Mouse (Mus musculus) MEL (cell line): ENCODE measurements around the gene Bphl.

Experiments
- CHD2 ChIP-seq: IDR thresholded peaks from 2 replicates; pipeline ENCODE4 v1.6.1; 2011; ENCODE audit warnings: low read length, improper control_type of control experiment
- CTCF ChIP-seq, 3 experiments: IDR thresholded peaks in 2 of 3; conservative IDR thresholded peaks in 1 of 3; 2 replicates each; pipeline ENCODE4 v1.5.1; 2011 to 2012; ENCODE audit warnings: low read length in 3 of 3, low read depth in 2 of 3, mild to moderate bottlenecking in 2 of 3, improper control_type of control experiment in 1 of 3, inconsistent platforms in 1 of 3, mixed read lengths in 1 of 3, moderate library complexity in 1 of 3; ENCODE audit not compliant: control insufficient read depth in 1 of 3, insufficient read depth in 1 of 3, poor library complexity in 1 of 3, severe bottlenecking in 1 of 3
- ELF1 ChIP-seq: IDR thresholded peaks from 2 replicates; pipeline ENCODE4 v1.6.1; 2014; ENCODE audit warnings: low read depth, mild to moderate bottlenecking, inconsistent platforms, low read length, improper control_type of control experiment, moderate library complexity
- EP300 ChIP-seq, 2 experiments: IDR thresholded peaks; 2 replicates each; pipeline ENCODE4 v1.6.1; 2011; ENCODE audit warnings: improper control_type of control experiment in 2 of 2, low read length in 2 of 2, low read depth in 1 of 2, mild to moderate bottlenecking in 1 of 2
- MAFK ChIP-seq: IDR thresholded peaks from 2 replicates; pipeline ENCODE4 v1.6.1; 2011; ENCODE audit warnings: low read depth, mild to moderate bottlenecking, low read length, improper control_type of control experiment, borderline replicate concordance
- POLR2A ChIP-seq, 2 experiments: IDR thresholded peaks; 2 replicates each; pipeline ENCODE4 v1.6.1; 2011 to 2012; ENCODE audit warnings: low read length in 2 of 2, mild to moderate bottlenecking in 2 of 2, control low read depth in 1 of 2, improper control_type of control experiment in 1 of 2, low read depth in 1 of 2, moderate library complexity in 1 of 2; ENCODE audit not compliant: control insufficient read depth in 1 of 2, insufficient read depth in 1 of 2, poor library complexity in 1 of 2
- POLR2AphosphoS5 ChIP-seq: IDR thresholded peaks from 2 replicates; pipeline ENCODE4 v1.6.1; 2012; ENCODE audit warnings: low read depth, borderline replicate concordance, mild to moderate bottlenecking, inconsistent platforms, low read length, moderate library complexity, mixed read lengths
- SMC3 ChIP-seq: IDR thresholded peaks from 2 replicates; pipeline ENCODE4 v1.6.1; 2011; ENCODE audit warnings: low read depth, low read length, improper control_type of control experiment
- TCF12 ChIP-seq: IDR thresholded peaks from 2 replicates; pipeline ENCODE4 v1.6.1; 2014; ENCODE audit warnings: low read depth, mild to moderate bottlenecking, inconsistent platforms, low read length, improper control_type of control experiment, moderate library complexity
- USF1 ChIP-seq: IDR thresholded peaks from 2 replicates; pipeline ENCODE4 v1.6.1; 2014; ENCODE audit warnings: low read depth, mild to moderate bottlenecking, inconsistent platforms, low read length, improper control_type of control experiment, moderate library complexity
- ZKSCAN1 ChIP-seq: IDR thresholded peaks from 2 replicates; pipeline ENCODE4 v1.6.1; 2012; ENCODE audit warnings: low read depth, mild to moderate bottlenecking, inconsistent platforms, low read length, improper control_type of control experiment, moderate library complexity

DNA sequence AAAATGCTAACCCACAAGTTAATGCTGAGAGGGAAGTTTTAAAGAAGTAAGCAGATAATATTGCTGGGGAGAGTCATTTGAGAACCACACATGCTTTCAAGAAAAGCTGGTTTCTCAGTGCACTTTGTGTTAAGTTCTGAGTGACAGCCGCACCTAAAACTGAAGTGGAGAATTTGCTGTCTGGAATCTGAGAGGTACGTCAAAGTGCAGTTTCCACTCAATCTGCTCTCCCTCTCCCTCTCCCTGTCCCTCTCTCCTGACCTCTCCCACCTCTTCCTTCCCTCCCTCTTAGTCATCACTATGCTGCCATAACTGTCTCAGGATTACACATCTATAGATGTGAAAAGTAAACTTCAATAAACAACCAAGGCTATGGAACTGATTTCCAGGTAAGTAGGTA lies 15.4 kb upstream of the Bphl start:
- TF ChIP-seq CTCF (IDR thresholded peaks at IDR 0.05 in 2 of 3, conservative IDR thresholded peaks at IDR 0.05 in 1 of 3; ENCODE audit: control insufficient read depth in 1 of 3, insufficient read depth in 1 of 3, low read depth in 2 of 3, low read length in 3 of 3, poor library complexity in 1 of 3, severe bottlenecking in 1 of 3) (no peak), MAFK (no peak), POLR2AphosphoS5 (no peak), CHD2 (no peak), USF1 (no peak), POLR2A (IDR thresholded peaks at IDR 0.05; ENCODE audit: control insufficient read depth in 1 of 2, insufficient read depth in 1 of 2, low read depth in 1 of 2, low read length in 2 of 2, poor library complexity in 1 of 2) (no peak), EP300 (IDR thresholded peaks at IDR 0.05; ENCODE audit: low read depth in 1 of 2, low read length in 2 of 2) (no peak), ELF1 (no peak), SMC3 (no peak), TCF12 (no peak), ZKSCAN1 (no peak)
